Mouse (Mus musculus) gastrocnemius, postnatal 4 days (tissue): ENCODE measurements at regions not wholly inside any gene's neighbourhood (a gene's known extent, or its start where the extent isn't known, plus 50 kb on each side); places are given as distances from the start of the nearest gene placed in this dataset. TPM values are rescaled to one million over a fixed set of nuclear protein-coding genes. Genes with fewer than 3 reads are reported as not detected.
A peak's percentile ranks its signal among the peaks of the same experiment; 100 is the strongest.

Experiments
- DNase-seq, 2 experiments: peaks; one replicate each; pipeline ENCODE4 v3.0.0; 2021 to 2022; ENCODE audit warnings: low spot score in 2 of 2, mixed read lengths in 2 of 2
- microRNA-seq: library from miRNA; unstranded; fragments of <30 nt; microRNA quantifications from one replicate; pipeline ENCODE4 v1.2.0, GENCODE M21; 2021

GRCm38 (mm10) chr8:44094818-44095217, 385.0 kb upstream of the Adam34 start:
- DNase-seq: no peak

GRCm38 (mm10) chr8:44093491-44093890, 383.6 kb upstream of the Adam34 start:
- no peak for DNase-seq

- DNase-seq: no peak
These were observed 372.2 kb upstream of the Adam34 start for GRCm38 (mm10) chr8:44082057-44082456.

GRCm38 (mm10) chr8:44058846-44059245, 349.0 kb upstream of the Adam34 start:
- DNase-seq: no peak

- no peak for DNase-seq
These were observed 332.9 kb upstream of the Adam34 start for GRCm38 (mm10) chr8:44042572-44043355.

GRCm38 (mm10) chr8:44034211-44034610, 324.4 kb upstream of the Adam34 start:
- no peak for DNase-seq

GRCm38 (mm10) chr8:44031376-44031775, 321.5 kb upstream of the Adam34 start:
- no peak for DNase-seq

GRCm38 (mm10) chr8:44030972-44031371, 321.1 kb upstream of the Adam34 start:
- no peak for DNase-seq

- DNase-seq: no peak
These were observed 317.9 kb upstream of the Adam34 start for GRCm38 (mm10) chr8:44027738-44028137.

GRCm38 (mm10) chr8:44025926-44026325, 316.1 kb upstream of the Adam34 start:
- peak in 1 of 2 experiments; percentile 11 for DNase-seq

GRCm38 (mm10) chr8:44024028-44024427, 314.2 kb upstream of the Adam34 start:
- DNase-seq: no peak

Small RNAs in the stretch of these regions (microRNA-seq; reads per million reads assigned to microRNA genes)
- not detected for gene Gm24591
